Mouse (Mus musculus) thymus, postnatal 0 days (tissue): ENCODE data around the gene Nenf. TPM values are rescaled to one million over a fixed set of nuclear protein-coding genes. Genes with fewer than 3 reads are reported as not detected.

ENCODE experiments used
- DNase-seq: peaks from one replicate; pipeline ENCODE4 v3.0.0-alpha.2; 2015; ENCODE audit warnings: low spot score
- polyA plus RNA-seq: library from polyadenylated mRNA; unstranded; fragments of >200 nt; fragmentation: Nextera tagmentation; extraction: Ambion mirVana; gene quantifications from 2 replicates; pipeline ENCODE4 v1.2.1, GENCODE M21; 2015

Nenf gene
- 43.8 and 47.2 TPM in 2 replicates for polyA plus RNA-seq

- DNase-seq: peak; percentile 71
Measured at GRCm38 (mm10) chr1:191317591-191318196, at the start of gene Nenf. Gene Nenf (minus strand): TSS chr1:191318194.

GRCm38 (mm10) chr1:191364477-191364876 lies 46.5 kb upstream of the Nenf start:
- peak; percentile 72 for DNase-seq

DNA sequence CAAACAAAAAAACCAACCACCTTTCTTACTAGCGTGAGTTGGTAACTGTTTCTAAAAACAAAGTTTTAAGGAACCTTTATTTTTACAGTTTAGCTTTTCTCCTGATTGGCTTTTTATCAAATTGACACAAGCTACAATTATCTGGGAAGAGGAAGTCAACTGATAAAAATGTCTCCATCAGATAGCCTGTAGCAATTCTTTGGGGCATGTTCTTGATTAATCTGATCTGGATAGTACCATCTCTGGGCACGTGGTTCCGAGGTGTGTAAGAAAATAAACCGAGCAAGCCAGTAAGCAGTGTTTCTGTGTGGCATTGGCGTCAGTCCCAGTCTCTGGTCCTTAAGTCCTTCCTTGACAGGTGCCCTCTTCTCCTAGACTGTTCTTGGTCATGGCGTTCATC lies 44.4 kb upstream of the Nenf start:
- DNase-seq: no peak

- no peak for DNase-seq
Measured at GRCm38 (mm10) chr1:191359478-191359877, 41.5 kb upstream of the Nenf start.

DNA sequence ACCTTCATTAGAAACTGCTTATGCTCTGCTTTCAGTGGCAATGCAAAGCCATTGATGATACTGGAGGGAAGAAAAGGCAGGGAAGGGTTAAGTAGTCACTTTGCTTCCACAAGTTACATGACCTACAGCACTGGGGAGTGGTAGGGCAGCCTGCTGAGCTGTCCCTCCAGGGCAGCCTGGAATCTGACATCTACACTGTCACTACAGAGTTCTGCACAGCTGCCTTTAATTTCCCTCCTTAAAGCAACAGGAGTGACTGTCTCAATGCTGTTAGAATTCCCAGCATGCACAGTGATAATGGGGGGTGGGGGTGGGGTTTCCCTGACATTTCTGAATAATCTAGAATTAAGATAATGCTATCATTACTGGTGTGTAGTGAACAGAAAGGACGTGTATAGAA lies 38.9 kb upstream of the Nenf start:
- DNase-seq: no peak

DNA sequence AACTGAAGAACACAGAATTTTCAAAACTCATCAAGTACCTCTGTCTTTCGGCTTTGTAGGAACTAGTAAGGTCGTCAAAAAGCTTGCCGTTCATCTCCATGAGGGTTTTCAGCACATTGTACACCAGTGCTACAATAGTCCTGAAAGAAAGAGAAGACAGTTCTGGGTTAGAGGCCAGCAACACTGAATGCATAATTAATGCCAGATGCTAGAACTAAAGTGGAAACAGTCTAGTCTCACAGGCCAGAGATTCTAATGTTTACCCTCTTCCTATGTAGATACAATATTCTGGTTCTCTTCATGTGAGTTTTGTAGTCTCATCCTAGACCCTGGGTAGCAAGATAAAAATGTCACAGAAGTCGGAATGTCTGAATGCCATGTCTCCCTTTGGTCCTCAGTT lies 35.8 kb upstream of the Nenf start:
- no peak for DNase-seq

DNA sequence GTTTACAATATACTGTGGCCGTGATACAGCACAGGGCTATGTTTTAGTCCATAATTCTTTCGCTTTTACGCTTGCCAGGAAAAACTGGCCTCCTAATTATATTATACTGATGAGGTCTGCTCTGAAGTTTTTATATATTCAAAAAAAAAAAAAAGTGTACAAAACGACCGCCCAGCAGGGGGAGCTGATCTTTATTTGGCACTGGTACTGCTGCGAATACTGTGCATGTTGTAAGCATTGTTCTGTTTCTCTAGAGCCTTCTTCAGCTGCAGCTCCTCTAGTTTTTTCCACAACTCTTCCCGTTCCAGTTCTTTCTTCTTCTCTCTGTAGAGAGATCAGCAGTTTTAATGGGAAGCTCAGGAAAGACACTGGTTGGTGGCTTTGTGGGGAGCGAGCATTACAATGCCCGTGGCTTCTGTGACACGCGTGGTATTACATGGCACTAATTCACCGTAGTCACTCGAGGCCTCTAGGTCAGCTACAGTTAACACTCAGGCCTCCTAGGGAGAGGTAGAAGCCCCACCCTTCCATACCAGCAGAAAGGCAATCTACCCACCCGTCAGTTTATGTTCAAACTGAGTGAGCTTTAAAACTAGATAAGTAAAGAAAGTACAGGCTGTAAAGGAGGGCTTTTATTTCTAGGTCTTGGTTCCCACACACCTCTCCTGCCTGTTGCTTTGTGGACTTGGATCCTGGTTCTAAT lies 34.9 kb upstream of the Nenf start:
- DNase-seq: peak; percentile 47

- no peak for DNase-seq
Measured at GRCm38 (mm10) chr1:191350355-191350754, 32.4 kb upstream of the Nenf start.

DNA sequence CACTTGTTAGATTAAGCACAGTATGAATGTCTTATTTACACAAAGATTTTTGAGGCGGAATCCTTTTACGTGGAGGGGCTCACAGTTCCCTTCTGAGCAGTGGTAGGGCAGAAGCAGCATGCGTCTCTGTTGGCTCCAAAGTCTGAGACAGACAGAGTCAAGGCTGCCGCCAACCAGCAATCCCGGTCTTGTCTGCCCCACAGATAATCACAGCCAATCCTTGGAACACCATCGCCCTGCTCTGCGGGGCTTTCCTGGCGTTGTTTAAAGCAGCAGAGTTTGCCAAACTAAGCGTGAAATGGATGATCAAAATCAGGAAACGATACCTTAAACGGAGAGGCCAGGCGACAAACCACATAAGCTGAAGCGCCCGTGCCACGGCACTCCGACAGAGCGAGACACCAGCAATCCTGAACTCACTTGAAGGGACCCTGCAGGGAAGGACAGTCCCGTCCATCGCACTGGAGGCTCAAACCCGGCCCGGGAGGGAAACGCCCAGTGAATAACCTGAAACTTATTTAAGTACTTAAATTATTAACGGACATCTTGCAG lies 31.6 kb upstream of the Nenf start:
- DNase-seq: no peak

- no peak for DNase-seq
Measured at GRCm38 (mm10) chr1:191348996-191349395, 31.0 kb upstream of the Nenf start.

DNA sequence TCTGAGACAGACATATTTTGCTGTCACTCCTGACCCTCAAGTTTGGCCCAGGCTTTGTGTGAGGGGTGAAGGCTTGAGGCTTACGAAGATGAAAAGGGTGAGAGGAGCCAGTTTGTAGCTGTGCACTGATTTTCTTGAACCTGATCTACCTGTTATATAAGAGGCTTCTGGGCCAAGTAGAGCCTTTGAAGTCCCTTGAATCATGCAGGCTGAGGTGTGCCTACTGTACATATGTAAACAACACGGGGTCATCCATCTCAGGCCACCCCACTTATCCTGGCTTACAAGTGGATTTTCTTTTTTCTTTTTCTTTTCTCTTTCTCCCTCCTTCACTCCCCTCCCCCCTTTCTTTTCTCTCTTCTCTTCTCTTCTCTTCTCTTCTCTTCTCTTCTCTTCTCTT lies 30.6 kb upstream of the Nenf start:
- DNase-seq: no peak

DNA sequence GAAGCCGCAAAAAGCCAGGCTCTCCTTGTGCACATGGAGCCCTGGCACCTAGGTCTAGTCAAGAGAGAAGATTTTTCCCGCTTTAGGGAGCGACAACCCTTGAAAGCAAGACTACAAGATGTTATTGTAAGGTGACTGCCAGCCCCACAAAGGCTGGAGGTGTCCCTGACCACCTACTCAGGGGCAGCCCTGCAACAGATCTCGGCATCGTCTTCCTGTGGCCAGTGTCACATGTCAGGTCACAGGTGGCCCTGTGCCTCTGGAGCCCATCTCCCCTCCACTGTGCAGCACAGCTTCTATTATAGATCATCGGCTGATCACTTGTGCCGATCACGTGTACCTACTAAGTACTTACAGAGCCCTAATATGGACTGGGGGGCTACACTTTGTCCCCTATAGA lies 29.6 kb upstream of the Nenf start:
- no peak for DNase-seq

DNA sequence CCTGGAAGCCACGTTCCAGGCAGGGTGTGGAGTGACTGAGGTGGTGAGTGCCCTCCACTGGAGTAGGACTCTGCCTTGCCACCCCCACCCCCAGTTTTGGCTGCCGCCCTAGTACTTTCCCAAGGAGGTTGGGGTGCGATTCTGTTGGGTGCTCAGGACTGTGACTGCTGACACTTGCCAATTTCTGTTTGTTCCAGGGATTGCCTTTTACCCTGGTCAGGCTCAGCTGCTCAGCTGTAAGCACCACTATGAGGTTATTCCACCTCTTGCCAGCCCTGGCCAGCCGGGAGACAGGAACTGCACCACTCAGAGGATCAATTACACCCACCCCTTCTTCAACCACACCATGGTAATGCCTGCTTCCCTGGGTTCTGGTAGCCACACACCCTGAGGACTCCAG lies 22.5 kb upstream of the Nenf start:
- DNase-seq: no peak

DNA sequence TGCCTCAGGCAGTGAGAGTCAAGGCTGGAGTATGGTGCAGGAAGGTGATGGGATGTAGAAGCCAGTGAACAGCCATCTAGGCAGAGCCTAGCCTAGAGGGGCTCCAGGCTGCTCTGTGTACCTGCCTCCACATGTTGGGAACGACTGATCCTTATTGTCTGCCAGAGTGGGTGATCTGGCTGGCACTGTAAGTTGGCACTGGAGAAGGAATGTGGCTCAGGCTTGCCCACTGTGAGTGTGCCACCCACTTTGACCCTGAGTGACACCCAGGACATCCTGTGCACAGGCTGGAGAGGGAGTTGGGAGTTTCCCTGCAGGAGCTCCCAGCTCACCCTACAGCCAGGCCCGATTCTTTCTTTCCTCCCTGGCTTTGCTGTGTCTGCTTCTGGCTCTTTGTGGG lies 21.9 kb upstream of the Nenf start:
- DNase-seq: no peak

DNA sequence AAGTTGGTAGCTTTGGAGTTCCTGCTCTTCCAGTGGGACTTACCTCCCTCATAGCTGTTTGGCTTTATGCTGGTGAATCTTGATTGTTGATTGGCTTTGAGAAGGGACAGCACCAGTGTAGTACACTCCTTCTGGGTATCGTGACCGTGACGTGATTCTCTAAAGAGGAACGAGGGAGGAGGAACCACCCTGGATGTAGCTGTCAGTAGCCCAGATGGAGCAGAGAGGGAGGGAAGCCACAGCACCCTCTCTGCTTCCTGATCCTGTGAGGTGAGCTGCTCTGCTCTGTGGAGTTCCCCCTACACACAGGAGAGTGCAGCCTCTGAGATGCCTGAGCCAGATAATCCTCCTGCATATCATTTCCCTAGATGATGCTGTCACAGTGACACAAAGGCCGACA lies 16.5 kb upstream of the Nenf start:
- DNase-seq: no peak

DNA sequence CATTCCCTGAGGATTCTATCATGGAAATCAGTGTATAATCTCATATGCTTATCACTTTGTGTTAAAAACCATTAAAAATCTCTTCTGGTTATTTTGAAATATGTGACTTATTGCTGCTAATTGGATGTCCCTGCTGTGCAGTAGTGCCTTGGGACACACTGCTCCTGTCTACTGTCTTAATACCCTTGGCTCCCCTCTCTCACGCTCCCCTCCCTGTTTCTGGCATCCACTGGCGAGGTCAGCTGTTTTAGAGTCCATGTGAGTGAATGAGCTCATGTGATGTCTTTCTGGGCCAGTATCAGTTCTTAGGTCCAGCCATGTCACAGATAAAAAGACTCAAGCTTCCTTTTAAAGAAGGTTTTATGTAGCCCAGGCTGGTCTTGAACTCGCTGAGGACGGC lies 12.4 kb upstream of the Nenf start:
- DNase-seq: no peak

GRCm38 (mm10) chr1:191328019-191328441 lies 10.0 kb upstream of the Nenf start:
- peak; percentile 13 for DNase-seq

- no peak for DNase-seq
Measured at GRCm38 (mm10) chr1:191327258-191327657, 9.3 kb upstream of the Nenf start.

DNA sequence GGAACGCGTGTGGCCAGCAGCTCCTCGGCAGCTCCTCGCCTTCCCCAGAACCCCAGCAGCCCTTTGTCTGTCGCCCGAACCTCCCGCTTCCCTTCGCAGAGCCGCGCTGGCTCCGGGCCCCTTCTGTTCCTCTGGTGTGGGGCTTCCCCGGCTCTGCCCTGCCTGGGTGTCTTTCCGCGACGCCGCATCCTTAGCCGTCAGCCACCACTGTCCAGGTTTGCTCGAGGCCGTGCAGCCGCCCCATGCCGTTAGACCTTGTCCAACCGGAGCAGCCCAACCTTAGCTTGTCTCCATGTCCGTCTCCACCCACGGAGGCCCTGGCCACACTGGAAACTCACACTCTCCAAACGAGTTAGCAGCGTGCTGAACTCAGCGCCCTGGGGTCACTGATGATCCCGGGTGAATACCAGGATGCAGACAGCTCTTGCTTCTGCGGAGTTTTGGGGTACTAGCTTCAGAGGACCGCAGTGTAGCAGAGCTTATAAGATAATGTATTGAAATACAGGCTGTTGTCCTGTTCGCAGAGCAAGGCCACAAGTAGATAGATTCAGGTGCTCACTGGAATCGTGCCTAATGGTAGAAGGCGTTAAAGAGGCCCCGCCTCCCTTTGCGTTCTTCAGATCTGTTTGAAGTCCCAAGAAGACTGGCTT lies 8.4 kb upstream of the Nenf start:
- DNase-seq: peak; percentile 66

GRCm38 (mm10) chr1:191325726-191326232 lies 7.8 kb upstream of the Nenf start, which contains the start of gene Tmem206:
Gene Tmem206 (plus strand): TSS chr1:191325912.
- peak; percentile 98 for DNase-seq

GRCm38 (mm10) chr1:191324733-191325590 lies 7.0 kb upstream of the Nenf start:
- DNase-seq: peak; percentile 14
